Mouse (Mus musculus) ES-Bruce4 (cell line): ENCODE measurements around the gene Glod5. TPM values are rescaled to one million over a fixed set of nuclear protein-coding genes. Genes with fewer than 3 reads are reported as not detected.

ENCODE experiments used
- H3K27ac ChIP-seq: 2 replicates; pipeline ENCODE4 v1.5.1; 2012; ENCODE audit warnings: low read length, inconsistent platforms; ENCODE audit not compliant: insufficient read depth
- H3K27me3 ChIP-seq: 2 replicates; pipeline ENCODE4 v1.6.1; 2012; ENCODE audit warnings: mild to moderate bottlenecking, low read length, inconsistent platforms; ENCODE audit not compliant: control insufficient read depth, poor library complexity, insufficient read depth, severe bottlenecking
- H3K36me3 ChIP-seq: 2 replicates; pipeline ENCODE4 v1.6.1; 2012; ENCODE audit warnings: inconsistent platforms, mild to moderate bottlenecking, low read length, moderate library complexity; ENCODE audit not compliant: control insufficient read depth, poor library complexity, insufficient read depth, severe bottlenecking
- H3K4me1 ChIP-seq: one replicate; pipeline ENCODE4 v1.8.1; 2011; ENCODE audit warnings: low read length; ENCODE audit not compliant: control insufficient read depth, insufficient read depth
- H3K4me3 ChIP-seq: 2 replicates; pipeline ENCODE4 v1.5.1; 2011; ENCODE audit warnings: low read depth, mild to moderate bottlenecking, low read length
- H3K9ac ChIP-seq: 2 replicates; pipeline ENCODE4 v1.6.1; 2012; ENCODE audit warnings: low read depth, mild to moderate bottlenecking, inconsistent platforms; ENCODE audit not compliant: poor library complexity, severe bottlenecking
- H3K9me3 ChIP-seq: replicated peaks from 2 replicates; pipeline ENCODE4 v1.6.1; 2012; ENCODE audit warnings: mild to moderate bottlenecking, low read length, inconsistent platforms; ENCODE audit not compliant: control insufficient read depth, poor library complexity, insufficient read depth, severe bottlenecking
- CTCF ChIP-seq: IDR thresholded peaks from one replicate; pipeline ENCODE4 v1.8.1; 2011; ENCODE audit warnings: low read depth, low read length
- EP300 ChIP-seq: IDR thresholded peaks from 2 replicates; pipeline ENCODE4 v1.6.1; 2011; ENCODE audit warnings: low read depth, low read length; ENCODE audit not compliant: insufficient read depth
- POLR2A ChIP-seq: IDR thresholded peaks from one replicate; pipeline ENCODE4 v1.8.1; 2011; ENCODE audit warnings: low read length; ENCODE audit not compliant: insufficient read depth
- polyA plus RNA-seq: library from polyadenylated mRNA; stranded (reverse); fragments of >200 nt; gene quantifications from 2 replicates; pipeline ENCODE4 v1.2.4, GENCODE M21; 2011; ENCODE audit warnings: low read depth; ENCODE audit not compliant: missing spikeins, insufficient read depth, insufficient read length

Gene Glod5
- polyA plus RNA-seq, 1 experiment = 15.9 TPM

GRCm38 (mm10) chrX:7977892-7978291 lies 40.4 kb downstream of the Glod5 start, which contains the start of gene Gata1:
Gata1 (minus strand) TSS chrX:7978071.
- Histone ChIP-seq H3K9me3 (no peaks in the 10 kb centered on the region), H3K9ac (no peak within 1 kb of the TSS), H3K27me3 (no peaks in the 10 kb centered on the region), H3K27ac (no peak within 1 kb of the TSS), H3K4me1 (peaks cover 2% of the 10 kb centered on the region), H3K4me3 (no peak within 1 kb of the TSS), H3K36me3 (no peaks in the 10 kb centered on the region)
- TF ChIP-seq POLR2A (no peak), EP300 (no peak), CTCF (no peak)

GRCm38 (mm10) chrX:7971292-7971691 lies 47.0 kb downstream of the Glod5 start:
- Histone ChIP-seq H3K27ac (no peak overlapping the region), H3K9ac (no peak overlapping the region), H3K4me1 (no peaks in the 10 kb centered on the region), H3K9me3 (no peaks in the 10 kb centered on the region), H3K36me3 (no peaks in the 10 kb centered on the region), H3K4me3 (no peak overlapping the region), H3K27me3 (no peaks in the 10 kb centered on the region)
- TF ChIP-seq EP300 = no peak
- TF ChIP-seq POLR2A = no peak

GRCm38 (mm10) chrX:7968899-7969298 lies 49.4 kb downstream of the Glod5 start:
- H3K9me3 ChIP-seq = no peaks in the 10 kb centered on the region
- no peak for TF ChIP-seq POLR2A
- TF ChIP-seq EP300 = no peak
- TF ChIP-seq CTCF = no peak
- H3K4me1 ChIP-seq = no peaks in the 10 kb centered on the region
- H3K4me3 ChIP-seq = no peak overlapping the region
- H3K36me3 ChIP-seq = no peaks in the 10 kb centered on the region
- H3K27me3 ChIP-seq = no peaks in the 10 kb centered on the region
- no peak overlapping the region for H3K27ac ChIP-seq
- H3K9ac ChIP-seq = no peak overlapping the region

- no peaks in the 10 kb centered on the region for H3K27me3 ChIP-seq
- TF ChIP-seq POLR2A (no peak), CTCF (no peak), EP300 (no peak)
Measured at GRCm38 (mm10) chrX:7968226-7968625, 50.1 kb downstream of the Glod5 start.

GRCm38 (mm10) chrX:7967596-7968201 lies 50.6 kb downstream of the Glod5 start:
- Histone ChIP-seq H3K36me3 (no peaks in the 10 kb centered on the region), H3K9me3 (no peaks in the 10 kb centered on the region), H3K9ac (no peak overlapping the region), H3K4me1 (no peaks in the 10 kb centered on the region), H3K27ac (no peak overlapping the region), H3K4me3 (no peak overlapping the region), H3K27me3 (no peaks in the 10 kb centered on the region)
- TF ChIP-seq POLR2A = no peak

More at GRCm38 (mm10) chrX:7968226-7968625, 50.1 kb downstream of the Glod5 start:
- H3K9me3 ChIP-seq = no peaks in the 10 kb centered on the region
- H3K27ac ChIP-seq = no peak overlapping the region
- H3K9ac ChIP-seq = no peak overlapping the region
- no peaks in the 10 kb centered on the region for H3K4me1 ChIP-seq
- H3K36me3 ChIP-seq = no peaks in the 10 kb centered on the region
- no peak overlapping the region for H3K4me3 ChIP-seq

GRCm38 (mm10) chrX:7966161-7966560 lies 52.1 kb downstream of the Glod5 start:
- Histone ChIP-seq H3K27ac (no peak overlapping the region), H3K4me1 (no peaks in the 10 kb centered on the region), H3K4me3 (no peak overlapping the region), H3K9me3 (no peaks in the 10 kb centered on the region), H3K36me3 (no peaks in the 10 kb centered on the region), H3K27me3 (no peaks in the 10 kb centered on the region), H3K9ac (no peak overlapping the region)
- TF ChIP-seq CTCF = no peak
- no peak for TF ChIP-seq EP300
- TF ChIP-seq POLR2A = no peak
